Mouse (Mus musculus) lung, embryonic 15.5 days (tissue): ENCODE data around the gene Asb18. TPM values are rescaled to one million over a fixed set of nuclear protein-coding genes. Genes with fewer than 3 reads are reported as not detected.

Source experiments
- ATAC-seq: fragments of 200-750 bp; cut with Nextera tagmentation; 2 replicates; pipeline ENCODE4 v1.8.0; 2017; ENCODE audit warnings: moderate number of reproducible peaks, borderline replicate concordance; ENCODE audit not compliant: low FRiP score, low TSS enrichment; ENCODE audit errors: extremely low read depth
- H3K27ac ChIP-seq: fragments of 300-500 bp; sonication (generic); 2 replicates; pipeline ENCODE4 v1.5.1; 2015; ENCODE audit warnings: moderate library complexity, mild to moderate bottlenecking, inconsistent platforms
- H3K27me3 ChIP-seq: fragments of 300-500 bp; sonication (generic); 2 replicates; pipeline ENCODE4 v1.6.1; 2015; ENCODE audit warnings: inconsistent platforms
- H3K36me3 ChIP-seq: fragments of 300-500 bp; sonication (generic); 2 replicates; pipeline ENCODE4 v1.6.1; 2015; ENCODE audit warnings: inconsistent platforms
- H3K4me1 ChIP-seq: fragments of 300-500 bp; sonication (generic); 2 replicates; pipeline ENCODE4 v1.6.1; 2015; ENCODE audit warnings: inconsistent platforms
- H3K4me2 ChIP-seq: fragments of 300-500 bp; sonication (generic); 2 replicates; pipeline ENCODE4 v1.6.1; 2015; ENCODE audit warnings: inconsistent platforms, mild to moderate bottlenecking, moderate library complexity
- H3K4me3 ChIP-seq: fragments of 300-500 bp; sonication (generic); 2 replicates; pipeline ENCODE4 v1.5.1; 2015; ENCODE audit warnings: mild to moderate bottlenecking, inconsistent platforms
- H3K9ac ChIP-seq: fragments of 300-500 bp; sonication (generic); 2 replicates; pipeline ENCODE4 v1.6.1; 2015; ENCODE audit warnings: inconsistent platforms
- H3K9me3 ChIP-seq: fragments of 300-500 bp; sonication (generic); 2 replicates; pipeline ENCODE4 v1.6.1; 2016; ENCODE audit warnings: inconsistent platforms
- WGBS: fragments of 180-500 bp; shearing (Covaris S2); methylation state at CpG from one replicate; pipeline ENCODE4 v1.1.7; 2015; 5-methylcytosine and 5-hydroxymethylcytosine counted together
- polyA plus RNA-seq: library from polyadenylated mRNA; unstranded; fragments of >200 nt; fragmentation: Nextera tagmentation; extraction: Ambion mirVana; gene quantifications from 2 replicates; pipeline ENCODE4 v1.2.1, GENCODE M21; 2015

Asb18 gene
- polyA plus RNA-seq = 0.04 and 0.08 TPM in 2 replicates

DNA sequence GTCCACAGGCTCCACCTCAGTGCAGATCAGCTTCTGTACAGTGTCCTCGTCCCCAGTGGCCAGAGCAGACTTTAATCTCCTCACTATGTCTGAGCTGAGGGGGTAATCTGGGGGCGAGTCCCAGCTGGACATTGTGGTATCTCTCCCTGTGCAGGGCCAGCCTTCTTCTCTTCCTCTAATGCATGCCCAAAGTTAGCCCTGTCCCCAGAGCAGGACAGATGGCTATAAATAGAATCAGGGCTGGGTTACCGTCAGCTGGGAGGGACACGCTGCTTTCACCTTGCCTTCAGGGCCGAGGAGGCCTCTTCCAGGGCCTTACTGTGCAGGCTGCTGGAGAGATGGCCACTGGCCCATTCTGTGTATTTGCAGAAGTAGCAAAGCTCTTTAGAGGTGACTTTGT, at the start of gene Asb18:
Gene Asb18, minus strand, starts transcription at position 221 of the 400 bp plus-strand sequence.
- H3K9me3 ChIP-seq = no peaks in the 10 kb centered on the region
- no peaks in the 10 kb centered on the region for H3K36me3 ChIP-seq
- no peak within 1 kb of the TSS for H3K4me2 ChIP-seq
- H3K4me3 ChIP-seq = no peak within 1 kb of the TSS
- H3K27ac ChIP-seq = no peak within 1 kb of the TSS
- H3K27me3 ChIP-seq = no peaks in the 10 kb centered on the region
- no peak for ATAC-seq
- 70% methylated on average over 5 of the region's 5 CpGs for WGBS
- H3K4me1 ChIP-seq = no peaks in the 10 kb centered on the region
- no peak within 1 kb of the TSS for H3K9ac ChIP-seq

DNA sequence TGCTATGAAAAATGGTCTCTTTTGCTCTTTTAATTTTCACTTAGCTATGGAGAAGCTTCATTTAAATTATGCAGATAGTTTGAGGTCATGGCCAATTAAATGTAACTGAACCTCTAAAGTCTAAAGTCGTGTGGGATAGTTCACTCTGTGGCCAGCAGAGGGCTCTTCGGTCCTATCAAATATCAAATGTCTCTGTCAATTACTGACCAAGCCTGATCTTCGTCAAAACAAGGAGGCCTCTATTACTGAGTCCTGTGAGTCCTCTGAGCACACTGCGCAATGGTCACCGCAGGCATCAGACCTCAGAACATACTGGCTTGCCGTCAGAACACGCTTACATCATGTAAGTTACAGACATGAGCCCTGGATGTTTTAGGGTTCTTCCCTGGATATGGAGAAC, 46.1 kb upstream of the Asb18 start:
- Histone ChIP-seq H3K36me3 (no peaks in the 10 kb centered on the region), H3K4me3 (no peak overlapping the region), H3K4me2 (no peak overlapping the region), H3K27me3 (0 out of 2 replicates have a peak, but pooled peaks cover 17% of the 10 kb centered on the region), H3K4me1 (no peaks in the 10 kb centered on the region), H3K9me3 (no peaks in the 10 kb centered on the region), H3K27ac (no peak overlapping the region), H3K9ac (no peak overlapping the region)
- no peak for ATAC-seq
- 15% methylated on average over 7 of the region's 7 CpGs for WGBS

DNA sequence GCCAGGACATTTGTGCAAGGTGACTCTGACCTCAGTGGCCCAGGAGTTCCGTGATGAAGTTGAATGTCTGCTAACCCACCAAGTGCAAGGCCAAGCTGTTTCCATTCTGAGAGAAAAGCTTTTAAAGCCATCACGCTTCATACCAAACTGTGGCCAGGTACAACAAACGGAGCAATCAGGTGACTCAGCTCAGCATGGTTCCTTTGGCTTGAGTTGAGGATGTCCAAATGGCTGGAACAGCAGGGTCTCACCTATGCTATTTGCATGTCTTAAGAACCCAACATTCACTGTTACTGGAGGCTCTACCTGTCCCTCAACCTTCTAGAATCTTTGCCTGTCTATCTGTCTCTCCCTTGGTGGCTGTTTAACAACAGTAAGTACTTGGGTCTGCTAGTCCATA, 45.6 kb upstream of the Asb18 start:
- no peak for ATAC-seq
- H3K4me1 ChIP-seq = no peaks in the 10 kb centered on the region
- H3K4me2 ChIP-seq = no peak overlapping the region
- no peak overlapping the region for H3K27ac ChIP-seq
- H3K9me3 ChIP-seq = no peaks in the 10 kb centered on the region
- 60% methylated on average over 3 of the region's 3 CpGs for WGBS
- 0 out of 2 replicates have a peak, but pooled peaks cover 17% of the 10 kb centered on the region for H3K27me3 ChIP-seq
- H3K9ac ChIP-seq = no peak overlapping the region
- H3K36me3 ChIP-seq = no peaks in the 10 kb centered on the region
- H3K4me3 ChIP-seq = no peak overlapping the region

DNA sequence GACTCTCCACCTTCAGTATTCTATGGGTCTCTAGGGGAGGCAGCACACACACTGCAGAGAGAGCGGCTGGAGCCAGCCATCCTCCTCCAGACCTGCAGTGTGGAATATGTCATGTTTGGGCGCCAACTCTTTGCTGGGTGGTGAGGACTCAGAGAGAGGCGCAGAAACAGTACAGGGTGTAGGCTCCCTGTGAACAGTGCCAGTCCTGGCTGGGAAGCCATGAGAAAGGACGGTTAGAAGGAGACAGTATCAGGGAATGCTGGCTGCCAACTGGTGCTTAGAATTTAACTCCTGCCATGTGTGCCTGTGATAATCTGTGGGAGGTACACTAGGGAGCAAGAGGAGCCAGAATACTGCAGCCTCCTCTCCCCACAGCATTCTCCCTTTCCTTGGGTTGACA, 40.5 kb upstream of the Asb18 start:
- H3K27me3 ChIP-seq = peaks cover 18% of the 10 kb centered on the region

DNA sequence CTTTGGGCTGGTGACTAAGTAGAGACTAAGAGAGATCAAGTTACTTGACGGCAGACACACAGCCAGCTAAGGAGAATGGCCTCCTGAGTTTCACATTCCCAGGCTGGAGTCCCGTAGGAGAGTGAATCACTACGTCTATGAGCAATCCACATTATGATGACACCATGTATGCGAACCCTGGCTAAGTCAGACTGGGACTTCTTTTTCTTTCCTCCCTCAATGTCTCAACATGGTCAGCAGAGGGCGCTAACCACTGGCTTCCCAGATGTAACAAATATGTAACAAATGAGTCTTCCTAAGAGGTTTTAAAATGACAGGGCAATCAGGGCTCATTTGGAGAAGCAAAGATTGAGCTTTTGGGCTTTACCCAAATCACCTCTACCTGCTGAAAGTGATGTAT, 36.9 kb upstream of the Asb18 start:
- Histone ChIP-seq H3K4me3 (no peak overlapping the region), H3K9me3 (no peaks in the 10 kb centered on the region), H3K27me3 (peaks cover 25% of the 10 kb centered on the region), H3K9ac (no peak overlapping the region), H3K27ac (no peak overlapping the region), H3K36me3 (no peaks in the 10 kb centered on the region), H3K4me1 (peaks cover 4% of the 10 kb centered on the region; the same call in 1 of the 2 replicates), H3K4me2 (no peak overlapping the region)
- 21% methylated on average over 5 of the region's 5 CpGs for WGBS
- no peak for ATAC-seq

More for the DNA sequence above, 40.5 kb upstream of the Asb18 start:
- Histone ChIP-seq H3K4me3 (no peak overlapping the region), H3K4me1 (peaks cover 4% of the 10 kb centered on the region; the same call in 1 of the 2 replicates), H3K9ac (no peak overlapping the region), H3K4me2 (no peak overlapping the region), H3K27ac (no peak overlapping the region), H3K9me3 (no peaks in the 10 kb centered on the region), H3K36me3 (no peaks in the 10 kb centered on the region)
- WGBS = 83% methylated on average over 4 of the region's 4 CpGs
- ATAC-seq = no peak

DNA sequence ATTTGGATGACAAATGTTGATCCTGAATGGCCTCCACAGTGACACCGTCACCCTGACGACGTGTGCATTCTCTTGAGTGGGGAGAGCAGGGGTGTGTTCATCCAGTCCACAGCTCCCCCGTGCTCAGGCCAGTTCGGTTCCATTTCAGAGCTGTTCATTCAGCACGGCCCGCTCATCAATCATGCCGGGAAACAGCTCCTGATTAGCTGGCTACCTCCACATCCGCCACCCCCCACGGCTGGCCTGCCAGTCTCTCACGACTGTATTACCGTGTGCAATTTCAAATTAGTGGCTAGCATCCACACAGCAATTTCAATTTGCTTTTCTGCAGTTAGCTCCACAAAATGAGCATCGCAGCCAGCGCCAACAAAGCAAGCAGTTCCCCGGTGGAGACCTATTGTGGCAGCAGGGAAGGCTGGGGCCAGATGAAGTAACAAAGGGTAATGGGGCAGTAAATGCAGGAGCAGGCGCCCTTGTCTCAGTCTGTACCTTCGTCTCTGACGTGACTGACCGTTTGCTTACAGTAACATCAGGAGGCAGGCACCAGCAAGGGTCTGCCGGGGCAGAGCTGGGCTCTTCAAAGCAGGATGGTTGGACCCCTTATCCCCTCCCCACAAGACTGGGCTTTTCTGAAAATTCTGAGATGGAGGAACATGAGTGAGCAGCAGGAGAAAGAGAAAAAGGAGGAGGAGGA, 35.7 kb upstream of the Asb18 start:
- H3K4me1 ChIP-seq = peaks cover 4% of the 10 kb centered on the region; the same call in 1 of the 2 replicates
- no peak for ATAC-seq
- no peak overlapping the region for H3K27ac ChIP-seq
- peaks cover 25% of the 10 kb centered on the region for H3K27me3 ChIP-seq
- no peak overlapping the region for H3K4me3 ChIP-seq
- 23% methylated on average over 20 of the region's 20 CpGs for whole genome bisulfite sequencing
- H3K9me3 ChIP-seq = no peaks in the 10 kb centered on the region
- no peak overlapping the region for H3K9ac ChIP-seq
- H3K36me3 ChIP-seq = no peaks in the 10 kb centered on the region
- H3K4me2 ChIP-seq = no peak overlapping the region

DNA sequence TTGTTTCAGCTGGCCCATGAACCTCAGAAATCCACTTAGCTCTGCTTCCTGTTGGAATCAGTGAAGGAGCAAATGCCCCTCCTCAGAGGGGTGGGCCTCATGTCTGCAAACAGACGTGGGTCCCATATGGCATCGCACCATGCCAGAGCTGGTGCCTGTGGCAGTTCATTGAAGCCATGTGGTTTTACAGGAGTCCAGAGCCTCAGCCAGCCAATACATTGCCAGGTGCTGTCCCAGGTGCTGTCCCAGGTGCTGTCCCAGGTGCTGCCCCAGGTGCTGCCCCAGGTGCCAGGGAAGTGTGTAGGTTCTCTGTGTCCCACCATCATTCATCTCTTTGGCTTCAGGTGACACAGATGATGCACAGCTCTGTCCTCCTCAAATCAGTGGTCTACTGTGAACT, 13.8 kb upstream of the Asb18 start:
- Histone ChIP-seq H3K4me2 (no peak overlapping the region), H3K9ac (no peak overlapping the region), H3K36me3 (no peaks in the 10 kb centered on the region), H3K27ac (no peak overlapping the region), H3K4me3 (no peak overlapping the region), H3K9me3 (no peaks in the 10 kb centered on the region), H3K27me3 (no peaks in the 10 kb centered on the region; the same call in 1 of the 2 replicates), H3K4me1 (no peaks in the 10 kb centered on the region)
- WGBS = 62% methylated on average over 2 of the region's 2 CpGs
- no peak for ATAC-seq

DNA sequence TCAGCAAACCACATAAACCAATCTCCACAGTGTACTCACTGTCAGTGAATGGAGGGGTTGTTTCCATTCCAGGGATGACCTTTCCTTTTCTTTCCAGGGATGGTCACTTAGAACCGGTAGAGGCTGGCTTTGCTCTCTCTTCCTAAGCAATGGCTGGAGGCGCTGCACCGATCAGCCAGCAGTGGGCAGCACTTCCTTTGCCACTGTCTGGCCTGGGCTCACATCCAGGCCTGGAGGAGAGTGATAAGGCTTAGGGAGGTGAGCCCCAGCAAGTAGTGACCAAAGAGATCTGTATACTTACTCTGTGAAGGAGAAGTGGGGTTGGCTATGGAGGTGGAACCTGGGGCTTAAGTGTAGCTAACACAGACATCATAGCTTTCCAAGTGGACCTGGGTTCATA, 12.5 kb upstream of the Asb18 start:
- no peak overlapping the region for H3K9ac ChIP-seq
- H3K9me3 ChIP-seq = no peaks in the 10 kb centered on the region
- no peak overlapping the region for H3K27ac ChIP-seq
- H3K36me3 ChIP-seq = no peaks in the 10 kb centered on the region
- no peak overlapping the region for H3K4me3 ChIP-seq
- no peak for ATAC-seq
- H3K4me1 ChIP-seq = no peaks in the 10 kb centered on the region
- H3K27me3 ChIP-seq = no peaks in the 10 kb centered on the region; the same call in 1 of the 2 replicates
- no peak overlapping the region for H3K4me2 ChIP-seq
- 20% methylated on average over 3 of the region's 3 CpGs for WGBS

DNA sequence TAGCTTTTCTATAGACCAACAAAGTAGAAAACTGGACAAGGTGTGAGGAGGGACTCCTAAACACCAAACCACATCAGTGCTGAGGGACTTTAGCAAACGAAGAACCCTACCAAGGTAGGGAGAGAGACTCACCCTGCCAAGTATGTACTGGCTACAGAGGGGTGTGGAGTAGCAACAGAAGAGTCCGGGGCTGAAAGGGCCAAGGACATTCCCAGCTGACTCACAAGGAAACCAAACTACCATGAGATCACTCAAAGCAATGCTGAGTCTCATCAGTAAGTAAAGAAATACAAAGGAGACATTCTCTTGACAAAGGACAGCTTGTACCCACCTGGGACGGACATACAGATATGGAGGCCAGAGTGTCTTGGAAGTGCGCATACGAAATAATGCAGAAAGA, 5.9 kb upstream of the Asb18 start:
- Histone ChIP-seq H3K4me3 (no peak overlapping the region), H3K36me3 (no peaks in the 10 kb centered on the region), H3K27ac (no peak overlapping the region), H3K27me3 (no peaks in the 10 kb centered on the region), H3K4me2 (no peak overlapping the region), H3K9ac (no peak overlapping the region), H3K4me1 (no peaks in the 10 kb centered on the region), H3K9me3 (no peaks in the 10 kb centered on the region)
- WGBS = 78% methylated on average over 5 of the region's 5 CpGs
- no peak for ATAC-seq

DNA sequence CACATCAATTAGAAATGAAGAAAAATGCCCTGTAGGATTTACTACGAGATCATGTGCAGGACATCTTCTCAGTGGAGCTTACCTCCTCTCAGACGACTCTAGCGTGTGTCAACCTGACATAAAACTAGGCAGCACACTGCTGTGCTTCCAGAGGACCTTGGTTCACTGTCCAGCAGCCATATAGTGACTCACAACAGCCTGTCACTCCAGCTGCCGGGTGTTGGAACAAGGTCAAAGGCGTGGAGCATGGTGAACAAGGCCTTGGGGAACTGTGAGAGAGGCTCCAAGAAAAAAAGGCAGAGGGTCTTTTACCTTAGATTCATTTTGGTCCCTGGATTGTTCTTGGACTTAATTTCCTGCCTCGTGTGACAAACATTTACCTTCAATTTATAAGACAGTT, 3.6 kb upstream of the Asb18 start:
- Histone ChIP-seq H3K9ac (no peak overlapping the region), H3K27me3 (no peaks in the 10 kb centered on the region), H3K4me1 (no peaks in the 10 kb centered on the region), H3K4me2 (no peak overlapping the region), H3K27ac (no peak overlapping the region), H3K4me3 (no peak overlapping the region), H3K9me3 (no peaks in the 10 kb centered on the region), H3K36me3 (no peaks in the 10 kb centered on the region)
- WGBS = 71% methylated on average over 6 of the region's 6 CpGs
- ATAC-seq = no peak

DNA sequence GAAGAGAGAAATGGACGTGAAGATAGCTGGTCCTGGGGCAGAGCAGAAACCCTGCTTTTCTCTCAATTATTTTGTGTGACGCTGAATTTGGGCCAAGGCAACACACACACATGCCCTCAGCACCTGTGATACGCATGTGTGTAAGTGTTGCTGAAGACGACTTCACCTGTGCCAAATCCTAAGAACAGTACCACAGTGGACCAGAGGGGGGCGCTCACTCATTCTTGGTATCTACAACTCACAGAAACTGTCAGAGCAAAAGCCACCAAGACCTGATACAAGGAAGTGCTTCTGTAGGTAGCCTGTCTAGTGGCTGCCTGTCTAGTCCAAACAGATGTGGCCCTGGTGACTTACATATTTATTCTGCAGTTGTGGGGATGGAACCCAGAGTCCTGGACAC, 1.2 kb downstream of the Asb18 start:
- Histone ChIP-seq H3K27ac (no peak overlapping the region), H3K36me3 (no peaks in the 10 kb centered on the region), H3K4me1 (no peaks in the 10 kb centered on the region), H3K9me3 (no peaks in the 10 kb centered on the region), H3K4me2 (no peak overlapping the region), H3K4me3 (no peak overlapping the region), H3K27me3 (no peaks in the 10 kb centered on the region), H3K9ac (no peak overlapping the region)
- WGBS = 77% methylated on average over 5 of the region's 5 CpGs
- no peak for ATAC-seq

DNA sequence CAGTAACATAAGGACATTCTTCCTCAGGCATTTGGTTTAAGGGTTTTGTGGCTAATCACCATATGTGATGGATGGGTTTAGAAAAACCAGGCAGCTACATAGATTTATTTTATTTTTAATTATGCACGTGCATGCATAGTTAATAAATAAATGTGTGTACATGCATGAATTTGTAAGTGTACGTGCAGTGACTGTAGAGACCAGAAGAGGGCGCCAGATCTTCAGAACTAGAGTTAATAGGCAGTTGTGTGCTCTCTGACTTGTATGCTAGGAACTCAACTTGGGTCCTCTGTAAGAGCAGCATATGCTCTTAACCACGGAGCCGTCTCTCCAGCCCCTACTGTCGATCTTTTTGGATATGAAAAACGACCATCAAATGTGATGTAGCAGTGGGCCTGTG, 1.6 kb downstream of the Asb18 start:
- H3K9ac ChIP-seq = no peak overlapping the region
- H3K4me1 ChIP-seq = no peaks in the 10 kb centered on the region
- no peak for ATAC-seq
- no peak overlapping the region for H3K4me2 ChIP-seq
- H3K36me3 ChIP-seq = no peaks in the 10 kb centered on the region
- H3K27me3 ChIP-seq = no peaks in the 10 kb centered on the region
- WGBS = 65% methylated on average over 7 of the region's 7 CpGs
- H3K4me3 ChIP-seq = no peak overlapping the region
- H3K27ac ChIP-seq = no peak overlapping the region
- H3K9me3 ChIP-seq = no peaks in the 10 kb centered on the region

DNA sequence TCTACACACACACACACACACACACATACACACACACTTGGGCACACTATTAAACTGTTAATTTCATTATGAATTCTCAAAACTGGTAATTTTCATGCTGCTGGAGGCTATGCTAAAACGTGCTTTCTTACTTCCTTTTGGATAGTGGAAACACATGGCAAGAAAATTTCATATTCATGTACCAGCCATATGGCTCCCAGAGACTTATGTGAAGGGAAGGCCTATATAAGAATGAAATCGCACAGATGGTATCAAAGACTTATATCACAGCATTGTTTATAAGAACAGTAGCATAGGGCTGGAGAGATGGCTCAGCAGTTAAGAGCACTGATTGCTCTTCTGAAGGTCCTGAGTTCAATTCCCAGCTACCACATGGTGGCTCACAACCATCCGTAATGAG, 2.3 kb downstream of the Asb18 start:
- H3K36me3 ChIP-seq = no peaks in the 10 kb centered on the region
- H3K27me3 ChIP-seq = no peaks in the 10 kb centered on the region
- no peak overlapping the region for H3K4me2 ChIP-seq
- H3K27ac ChIP-seq = no peak overlapping the region
- no peak overlapping the region for H3K4me3 ChIP-seq
- H3K4me1 ChIP-seq = no peaks in the 10 kb centered on the region
- no peak overlapping the region for H3K9ac ChIP-seq
- H3K9me3 ChIP-seq = no peaks in the 10 kb centered on the region
- WGBS = 68% methylated on average over 3 of the region's 3 CpGs
- ATAC-seq = no peak
